Mouse (Mus musculus) naive thymus-derived CD4-positive, alpha-beta T cell, adult 2 months (primary cell): ENCODE results near the gene 1110051M20Rik.

Experiments
- DNase-seq: peaks from one replicate; pipeline ENCODE4 v3.0.0-alpha.2; 2011; ENCODE audit warnings: low read depth

The 1110051M20Rik gene

DNA sequence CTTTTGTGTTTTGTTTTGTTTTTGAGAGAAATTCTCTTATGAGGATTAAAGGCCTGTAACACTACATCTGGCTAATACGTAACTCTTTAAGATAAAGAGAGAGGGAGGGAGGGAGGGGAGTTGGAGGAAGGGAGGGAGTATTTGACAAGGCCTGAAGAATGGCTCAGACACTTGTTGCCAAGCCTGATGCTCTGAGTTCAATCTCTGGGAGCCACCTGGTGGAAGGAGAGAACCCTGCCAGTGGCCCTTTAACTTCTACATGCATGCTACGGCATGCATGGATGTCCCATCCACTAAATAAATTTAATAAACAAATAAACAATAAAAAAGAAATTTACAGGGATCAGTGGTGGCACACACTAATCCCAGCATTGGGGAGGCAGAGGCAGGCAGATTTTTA, 142.7 kb downstream of the 1110051M20Rik start:
- no peak for DNase-seq

- no peak for DNase-seq
These were observed 143.7 kb downstream of the 1110051M20Rik start for GRCm38 (mm10) chr2:91300784-91301183.

GRCm38 (mm10) chr2:91299156-91299555, 145.3 kb downstream of the 1110051M20Rik start:
- no peak for DNase-seq

DNA sequence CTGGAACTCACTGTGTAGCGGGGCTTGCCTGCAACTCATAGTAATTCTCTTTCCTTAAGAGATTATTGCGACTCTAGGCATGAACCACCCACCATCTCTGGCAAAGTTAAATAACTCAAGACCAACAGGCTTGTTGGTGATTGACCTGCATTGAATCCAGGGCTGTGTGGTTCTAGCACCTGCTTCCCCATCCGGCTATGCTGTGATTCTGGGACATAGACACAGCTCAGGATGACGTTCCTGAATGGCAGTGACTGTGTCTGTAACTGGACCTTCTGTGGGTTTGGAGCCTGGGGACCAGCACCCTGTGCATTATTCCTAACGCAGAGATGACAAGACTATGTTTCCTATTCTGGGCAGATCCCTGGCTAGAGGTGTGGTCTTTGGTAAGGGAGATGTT, 148.6 kb downstream of the 1110051M20Rik start:
- DNase-seq: no peak

DNA sequence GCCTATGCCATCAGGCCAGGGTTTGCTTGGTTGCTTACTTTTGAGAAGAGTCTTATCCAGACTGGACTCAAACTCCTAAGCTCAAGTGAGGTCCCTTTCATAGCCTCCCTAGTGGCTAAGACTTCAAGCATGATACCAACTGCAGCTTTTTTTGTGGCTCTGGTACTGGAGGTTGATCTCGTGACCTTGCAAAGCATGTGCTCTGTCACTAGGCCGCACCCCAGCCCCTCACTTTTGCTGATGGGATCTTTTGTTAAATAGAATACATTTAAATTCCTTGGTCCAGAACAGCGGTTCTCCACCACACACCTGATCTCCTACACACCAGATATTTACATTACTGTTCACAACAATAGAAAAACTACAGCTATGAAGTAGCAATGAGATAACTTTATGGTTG, 150.3 kb downstream of the 1110051M20Rik start:
- DNase-seq: no peak

- no peak for DNase-seq
These were observed 153.1 kb downstream of the 1110051M20Rik start for GRCm38 (mm10) chr2:91291197-91292007.

DNA sequence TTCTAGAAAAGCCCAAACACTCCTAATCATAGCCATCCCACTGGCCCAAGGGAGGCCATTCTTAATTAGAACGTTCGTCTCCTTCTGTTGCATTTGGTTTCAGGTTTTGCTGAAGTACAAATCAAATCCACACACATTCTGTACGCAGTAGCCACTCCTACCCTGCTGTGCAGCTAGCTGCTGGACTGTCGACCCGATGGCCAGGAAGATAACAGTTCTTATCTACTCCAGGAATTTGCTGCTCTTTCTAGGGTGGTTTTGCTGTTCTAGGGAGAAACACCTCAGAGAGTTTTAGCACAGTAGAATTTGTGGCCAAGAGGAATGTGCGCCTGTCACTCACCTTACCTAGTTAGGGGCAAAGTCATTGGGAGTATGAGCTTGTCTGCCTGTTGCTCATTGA, 156.9 kb downstream of the 1110051M20Rik start:
- no peak for DNase-seq

DNA sequence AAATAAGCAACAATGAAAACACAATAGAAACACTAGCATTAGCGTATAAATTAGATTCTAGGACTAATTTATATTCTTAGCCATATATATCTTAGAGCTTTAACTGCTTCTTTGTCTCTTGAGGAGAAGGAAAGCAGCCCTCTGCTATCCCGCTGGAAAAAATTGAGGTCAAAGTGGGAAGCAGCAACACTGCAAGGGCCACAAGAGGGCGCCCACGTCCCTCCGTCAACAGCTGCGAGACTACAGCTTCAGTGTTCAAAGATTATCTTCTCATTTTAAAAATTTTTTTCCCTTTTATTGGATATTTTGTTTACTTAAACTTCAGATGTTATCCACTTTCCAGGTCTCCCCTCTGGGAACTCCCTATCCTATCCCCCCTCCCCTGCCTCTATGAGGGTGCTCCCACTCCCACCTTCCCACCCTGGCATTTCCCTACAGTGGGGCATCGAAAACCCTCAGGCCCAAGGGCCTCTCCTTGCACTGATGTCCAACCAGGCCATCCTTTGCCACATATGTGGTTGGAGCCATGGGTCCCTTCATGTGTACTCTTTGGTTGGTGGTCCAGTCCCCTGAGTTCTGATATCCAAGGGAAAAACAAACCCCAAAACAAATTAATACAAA, 158.5 kb downstream of the 1110051M20Rik start:
- peak; percentile 64 for DNase-seq

GRCm38 (mm10) chr2:91284375-91285199, 159.9 kb downstream of the 1110051M20Rik start:
- no peak for DNase-seq

DNA sequence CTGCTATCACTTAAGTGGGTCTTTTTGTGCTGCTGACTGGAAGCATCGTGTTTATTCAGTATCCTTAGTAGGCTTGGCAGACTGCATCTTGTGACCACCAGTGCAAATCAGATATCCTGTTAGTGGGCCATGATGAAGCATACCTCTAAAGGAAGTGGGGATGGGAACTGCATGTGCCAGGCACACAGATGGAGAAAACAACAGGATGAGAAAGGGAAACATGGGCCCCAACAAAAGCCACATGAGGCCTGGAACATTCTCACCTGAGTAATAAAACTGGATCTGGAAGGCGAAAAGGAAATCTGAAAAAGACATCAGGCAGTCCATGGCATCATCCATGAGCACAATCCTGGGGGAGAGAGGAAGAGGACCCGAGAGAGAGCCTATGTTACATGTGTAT, 160.5 kb downstream of the 1110051M20Rik start:
- DNase-seq: no peak

DNA sequence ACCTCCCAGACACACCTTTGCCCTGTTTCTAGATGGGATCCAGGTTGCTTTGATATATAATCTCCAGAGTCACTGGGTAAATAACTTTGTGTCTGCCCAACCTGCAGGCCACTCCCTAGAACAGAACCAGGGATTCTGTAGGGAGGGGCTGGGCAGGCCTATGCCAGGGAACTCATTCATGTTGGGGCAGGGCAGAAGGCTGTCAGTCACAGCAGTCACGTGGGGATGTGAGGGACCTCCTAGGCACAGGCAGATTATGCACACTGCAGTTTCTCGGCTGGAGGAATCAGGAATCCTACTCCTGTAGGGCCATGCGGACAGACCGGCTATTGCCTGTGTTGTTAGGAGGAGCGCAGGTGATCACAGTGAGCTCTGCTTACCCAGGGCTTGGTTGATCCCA, 163.1 kb downstream of the 1110051M20Rik start:
- DNase-seq: no peak

DNA sequence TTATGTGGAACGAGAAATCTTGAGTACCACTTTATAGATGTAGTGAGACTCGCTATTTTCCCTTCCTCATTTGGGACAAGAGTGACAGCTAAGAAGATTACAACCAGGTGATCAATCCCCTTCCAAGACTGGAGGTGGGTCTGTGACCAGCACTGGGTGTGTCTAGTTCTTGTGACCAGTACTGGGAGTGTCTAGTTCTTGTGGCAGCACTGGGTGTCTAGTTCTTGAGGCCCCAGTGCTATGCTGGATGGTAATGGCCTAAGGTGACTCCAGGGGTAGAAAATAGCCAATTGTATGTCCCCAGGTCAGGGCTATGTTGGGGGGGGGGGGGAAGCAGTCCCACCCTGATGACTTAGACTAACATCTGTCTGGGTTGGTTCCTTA, 165.1 kb downstream of the 1110051M20Rik start:
- no peak for DNase-seq

DNA sequence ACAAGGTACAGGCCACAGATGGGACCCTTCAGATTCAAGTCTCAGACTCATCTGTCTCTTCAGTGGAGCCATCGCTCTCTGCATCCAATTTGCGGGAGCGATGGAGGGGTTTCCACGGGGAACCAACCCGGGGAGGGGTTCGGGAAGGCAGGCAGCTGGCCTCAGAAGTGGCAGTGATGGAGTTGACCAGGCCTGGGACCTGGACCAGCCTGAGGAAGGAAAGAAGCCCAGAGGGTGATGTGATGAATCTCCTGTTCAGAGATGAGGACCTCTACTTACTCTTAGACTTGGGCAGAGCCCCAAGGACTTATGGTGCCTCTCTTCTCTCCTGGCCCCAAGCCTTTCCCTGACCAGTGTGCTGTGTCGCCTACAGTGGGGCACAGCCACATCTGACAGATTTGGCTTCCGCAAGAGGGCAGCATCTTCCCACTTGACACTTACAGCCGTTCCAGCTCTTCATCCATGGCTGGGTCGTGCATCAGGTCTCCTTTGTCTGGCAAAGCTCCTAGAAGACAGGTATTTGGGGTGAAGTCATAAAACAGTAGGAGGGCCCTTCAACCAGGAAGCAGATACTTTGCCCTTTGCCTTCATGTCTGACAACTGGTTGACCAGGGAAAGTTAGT, 165.6 kb downstream of the 1110051M20Rik start:
- no peak for DNase-seq

DNA sequence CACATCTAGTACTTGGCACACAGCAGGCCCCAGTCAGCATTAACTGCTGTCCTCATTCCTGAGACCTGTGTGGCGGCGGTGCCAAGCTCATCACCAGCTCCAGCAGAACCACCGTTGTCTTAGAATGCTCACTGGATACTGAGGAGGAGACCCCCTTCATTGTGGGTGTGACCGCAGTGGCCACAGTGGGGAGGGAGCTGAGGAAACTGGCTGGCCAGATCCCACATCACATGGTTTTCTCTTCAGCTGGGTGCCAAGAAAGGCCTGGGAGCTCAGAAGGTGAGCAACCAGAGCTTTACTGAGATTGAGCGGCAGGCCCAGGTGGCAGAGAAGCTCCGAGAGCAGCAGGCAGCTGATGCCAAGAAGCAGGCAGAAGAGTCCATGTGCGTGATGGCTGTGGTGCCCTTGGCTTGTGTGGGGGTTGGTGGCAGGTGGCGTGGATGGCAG, 174.8 kb downstream of the 1110051M20Rik start:
- no peak for DNase-seq

DNA sequence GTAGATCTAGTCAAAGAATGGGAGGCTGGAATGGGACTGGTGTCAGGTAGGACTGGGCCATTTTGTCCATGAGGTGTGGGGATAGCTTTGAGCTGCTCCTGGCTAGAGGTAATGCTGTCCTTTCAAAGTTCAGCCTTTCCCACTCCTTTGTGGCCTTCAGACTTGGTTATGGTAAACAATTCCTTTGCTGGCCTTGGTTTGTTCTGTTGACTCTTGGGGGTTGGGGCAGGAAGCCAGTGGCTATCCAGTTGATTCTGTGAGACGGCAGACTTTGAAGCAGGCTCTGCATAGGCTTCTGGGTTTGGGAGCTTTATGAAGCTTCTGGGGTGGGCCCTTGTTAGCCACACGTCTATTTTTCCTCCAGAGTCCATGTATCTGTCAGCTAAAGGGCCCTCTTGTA, 175.8 kb downstream of the 1110051M20Rik start:
- DNase-seq: no peak

- no peak for DNase-seq
These were observed 176.5 kb downstream of the 1110051M20Rik start for GRCm38 (mm10) chr2:91268042-91268441.

DNA sequence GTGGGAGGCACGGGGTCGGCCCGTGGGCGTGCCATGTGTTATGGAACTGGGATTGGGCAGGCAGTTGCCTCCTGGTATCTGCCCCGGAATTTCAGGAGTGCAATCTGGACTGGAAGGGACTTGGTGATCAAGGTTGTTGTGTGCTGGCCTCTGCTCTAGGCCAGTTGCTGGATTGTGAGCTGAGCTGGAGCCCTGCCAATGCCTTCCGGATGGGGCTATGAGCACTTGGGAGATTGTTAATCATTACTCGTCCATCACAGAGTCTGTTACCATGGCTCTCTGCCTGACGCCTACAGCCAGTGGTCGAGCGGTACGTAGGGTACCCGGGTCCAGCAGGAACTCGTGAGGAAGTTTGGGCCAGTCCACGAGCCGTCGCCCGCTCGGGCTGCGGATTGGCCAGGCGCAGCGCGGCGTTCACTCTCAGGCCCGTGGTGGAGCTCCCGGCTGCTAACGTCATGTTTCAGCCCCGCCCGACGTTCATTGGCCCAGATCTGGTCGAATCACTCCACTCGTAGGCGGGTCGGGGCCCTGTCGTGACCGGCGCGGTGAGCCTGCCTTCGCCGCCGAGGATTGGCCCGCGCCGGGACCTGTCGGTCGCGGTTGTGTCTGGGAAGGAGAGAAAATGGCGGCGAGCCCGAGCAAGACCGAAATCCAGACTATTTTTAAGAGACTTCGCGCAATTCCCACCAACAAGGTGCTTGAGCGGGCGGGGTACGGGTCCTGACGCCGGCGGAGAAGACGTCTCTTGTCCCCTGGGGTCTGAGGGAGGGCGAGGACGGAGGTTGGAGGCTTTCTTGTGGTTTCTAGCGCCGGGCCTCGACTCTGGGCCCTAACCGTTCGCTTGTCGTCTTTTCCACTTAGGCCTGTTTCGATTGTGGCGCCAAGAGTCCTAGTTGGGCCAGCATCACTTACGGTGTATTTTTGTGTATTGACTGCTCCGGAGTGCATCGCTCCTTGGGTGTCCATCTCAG, 179.5 kb downstream of the 1110051M20Rik start, which contains the start of gene Arfgap2:
Gene Arfgap2, plus strand, starts transcription at position 264 of the 971 bp plus-strand sequence.
- peak; percentile 96 for DNase-seq

- peak; percentile 23 for DNase-seq
These were observed 180.5 kb downstream of the 1110051M20Rik start for GRCm38 (mm10) chr2:91263692-91264660.

DNA sequence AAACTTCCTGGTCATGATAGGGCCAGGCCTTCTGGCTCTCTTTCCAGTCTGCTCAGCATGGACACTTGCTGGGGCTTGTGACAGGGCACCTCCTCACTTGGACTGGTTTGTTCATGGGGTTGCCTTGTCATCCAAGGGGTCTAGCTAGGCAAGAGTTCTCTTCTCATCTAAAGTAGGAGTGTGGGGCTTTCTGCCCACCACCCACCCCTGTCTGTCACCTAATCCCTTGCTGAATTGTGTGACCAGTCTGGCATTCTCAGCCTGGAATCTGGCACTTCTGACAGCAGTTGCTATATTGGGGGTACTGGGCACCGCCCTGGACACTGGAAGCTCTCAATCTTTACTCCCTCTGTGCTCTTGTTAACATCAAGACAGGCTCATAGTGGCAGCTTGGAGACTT, 185.0 kb downstream of the 1110051M20Rik start:
- no peak for DNase-seq

- no peak for DNase-seq
These were observed 185.7 kb downstream of the 1110051M20Rik start for GRCm38 (mm10) chr2:91258830-91259229.
